Mouse (Mus musculus) thymus, postnatal 36 days (tissue): ENCODE results near the gene Dnaaf2.
A peak's percentile ranks its signal among the peaks of the same experiment; 100 is the strongest.

Experiments used
- DNase-seq, 2 experiments: peaks; one replicate each; pipeline ENCODE4 v3.0.0; 2022; ENCODE audit warnings: mixed read lengths in 2 of 2

Gene Dnaaf2

DNA sequence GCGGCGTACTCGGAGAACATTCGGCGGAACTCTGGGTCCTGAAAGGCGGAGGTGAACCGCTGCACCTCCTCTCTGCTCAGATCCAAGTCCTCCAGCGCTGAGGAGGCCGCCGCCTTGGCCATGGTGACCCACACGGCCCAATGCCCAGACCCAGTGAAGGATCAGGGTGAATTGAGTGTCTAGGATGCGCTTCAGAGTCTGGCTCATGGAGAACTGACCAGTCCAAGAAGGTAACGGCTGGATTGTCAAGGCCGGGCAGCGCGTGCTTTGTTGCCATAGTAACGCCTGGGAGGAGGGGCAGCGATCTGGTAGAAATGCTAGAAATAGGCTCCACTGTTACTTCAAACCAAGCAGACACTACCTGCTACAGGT lies at the start of gene Dnaaf2:
Gene Dnaaf2, minus strand, starts transcription at position 266 of the 372 bp plus-strand sequence.
- DNase-seq, result peak in 1 of 2 experiments; percentile 52

GRCm38 (mm10) chr12:69241771-69242431 lies 43.7 kb upstream of the Dnaaf2 start:
- DNase-seq, result peak; percentile 49 to 53

DNA sequence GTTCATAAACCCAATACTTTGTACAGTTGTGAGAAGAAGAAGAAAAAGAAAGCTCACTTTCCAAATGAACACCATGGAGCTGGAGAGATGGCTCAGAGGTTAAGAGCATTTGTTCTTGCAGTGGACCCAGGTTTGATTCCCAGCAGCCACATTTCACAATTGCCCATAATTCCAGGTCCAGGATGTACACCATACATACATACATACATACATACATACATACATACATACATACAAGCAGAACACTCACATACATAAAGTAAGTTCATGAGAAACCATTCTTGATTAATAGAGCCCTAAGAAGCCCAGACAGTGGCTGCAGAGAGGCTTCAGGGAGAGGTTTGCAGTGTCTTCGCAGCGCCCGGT lies 43.2 kb upstream of the Dnaaf2 start:
- DNase-seq, result no peak

DNA sequence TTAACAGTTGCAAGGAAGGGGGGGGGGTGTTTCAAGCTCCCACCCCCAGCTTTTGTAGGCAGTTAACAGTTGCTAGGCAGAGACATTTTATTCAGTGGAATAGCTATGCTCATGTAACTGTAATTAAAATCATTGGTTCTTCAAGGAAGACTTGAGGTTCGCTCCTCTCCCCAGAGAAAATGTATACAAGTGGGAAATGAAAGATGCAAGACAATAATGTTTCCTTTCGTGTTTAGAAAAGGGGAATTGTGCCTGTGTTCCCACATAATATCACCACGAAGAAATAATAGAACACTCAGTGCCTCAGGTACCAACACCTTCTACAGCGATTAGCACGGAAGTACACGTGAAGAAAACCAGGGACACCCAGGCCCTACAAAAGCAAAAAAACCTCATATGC lies 42.6 kb upstream of the Dnaaf2 start, which contains the start of gene Klhdc1:
Gene Klhdc1, plus strand, starts transcription at position 301 of the 400 bp plus-strand sequence.
- DNase-seq, result no peak

- no peak for DNase-seq
Measured at GRCm38 (mm10) chr12:69238284-69238683, 40.1 kb upstream of the Dnaaf2 start.

GRCm38 (mm10) chr12:69235782-69236181 lies 37.6 kb upstream of the Dnaaf2 start:
- no peak for DNase-seq

DNA sequence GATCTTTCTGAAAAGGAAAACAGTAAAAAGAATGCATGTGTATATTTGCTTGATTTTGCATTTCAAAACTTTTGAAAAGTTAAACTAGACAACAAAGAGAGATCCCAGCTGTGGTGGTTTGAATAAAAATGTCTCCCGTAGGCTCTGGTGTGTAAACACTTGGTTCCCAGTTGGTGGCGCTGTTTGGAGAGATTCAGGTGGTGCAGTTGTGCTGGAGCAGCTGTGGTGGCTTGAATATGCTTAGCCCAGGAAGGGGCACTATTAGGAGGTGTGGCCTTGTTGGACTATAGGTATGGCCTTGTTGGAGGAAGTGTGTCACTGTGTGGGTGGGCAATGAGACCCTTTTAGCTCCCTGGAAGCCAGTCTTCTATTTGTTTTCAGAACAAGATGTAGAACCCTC lies 31.0 kb upstream of the Dnaaf2 start:
- DNase-seq, result peak; percentile 19 to 26

DNA sequence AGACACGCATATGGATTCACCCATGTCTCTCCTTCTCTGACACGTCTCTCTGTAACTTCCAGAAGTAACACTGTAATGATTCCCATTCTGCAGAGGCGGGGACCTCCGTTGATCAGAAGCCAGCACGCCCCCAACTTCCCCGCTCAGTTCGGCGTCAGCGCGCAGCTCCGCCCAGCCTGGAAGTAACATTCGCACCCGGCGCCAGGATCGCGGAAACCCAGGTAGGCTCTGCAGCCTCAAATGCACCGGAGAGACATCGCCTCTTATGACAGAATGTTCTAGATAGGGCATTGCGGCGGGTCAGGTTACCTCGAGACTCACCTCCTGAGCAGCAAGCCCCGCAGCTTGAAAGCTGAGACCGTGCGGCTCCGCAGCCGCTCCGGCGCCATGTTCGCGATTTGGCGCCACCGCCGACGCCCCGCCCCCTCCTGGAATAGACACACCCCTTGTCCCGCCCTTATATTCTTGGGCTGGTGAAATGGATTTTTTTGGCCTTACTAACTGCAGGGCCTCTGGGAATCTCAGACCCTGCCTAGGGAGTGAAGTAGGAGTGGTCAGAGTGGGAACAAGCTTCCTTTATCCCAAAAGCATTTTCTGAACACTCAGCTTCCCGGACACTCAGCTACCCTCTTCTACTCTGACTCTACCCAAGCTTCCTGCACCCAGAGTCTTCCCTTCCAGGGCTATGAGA lies 29.7 kb upstream of the Dnaaf2 start, which contains the start of gene Pole2:
Gene Pole2, minus strand, starts transcription at position 420 of the 691 bp plus-strand sequence.
- DNase-seq, result peak; percentile 82 to 88

DNA sequence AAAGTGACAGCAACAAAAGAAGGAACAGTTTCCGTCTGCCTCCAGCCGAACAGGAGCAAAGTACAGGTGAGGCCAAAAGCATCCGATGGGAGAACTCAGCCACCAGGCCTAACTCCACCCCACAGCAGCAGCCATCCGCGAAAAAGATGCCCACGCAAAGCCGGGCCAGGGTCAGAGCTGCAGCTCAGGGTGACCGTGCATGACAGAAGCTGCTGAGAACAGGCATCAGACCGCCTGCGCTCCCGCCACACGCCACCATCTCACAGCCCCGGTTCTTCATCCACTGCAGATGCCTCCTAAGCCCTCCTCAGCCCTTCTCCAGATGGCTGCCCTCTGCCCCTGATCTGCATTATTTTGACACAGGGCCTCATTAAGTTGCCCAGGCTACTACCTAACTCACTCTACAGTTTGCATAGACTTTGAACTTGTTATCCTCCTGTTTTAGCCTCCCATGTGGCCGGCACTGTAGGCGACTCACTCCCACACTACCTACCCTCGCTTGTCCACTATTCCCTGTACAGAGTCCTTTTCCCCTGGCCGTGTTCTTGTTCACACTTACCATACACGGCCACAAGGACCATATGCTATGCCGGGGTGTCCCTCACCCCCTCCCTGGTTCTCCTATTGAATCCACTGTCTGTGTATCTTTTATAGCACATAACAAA lies 22.5 kb upstream of the Dnaaf2 start:
- DNase-seq, result no peak

DNA sequence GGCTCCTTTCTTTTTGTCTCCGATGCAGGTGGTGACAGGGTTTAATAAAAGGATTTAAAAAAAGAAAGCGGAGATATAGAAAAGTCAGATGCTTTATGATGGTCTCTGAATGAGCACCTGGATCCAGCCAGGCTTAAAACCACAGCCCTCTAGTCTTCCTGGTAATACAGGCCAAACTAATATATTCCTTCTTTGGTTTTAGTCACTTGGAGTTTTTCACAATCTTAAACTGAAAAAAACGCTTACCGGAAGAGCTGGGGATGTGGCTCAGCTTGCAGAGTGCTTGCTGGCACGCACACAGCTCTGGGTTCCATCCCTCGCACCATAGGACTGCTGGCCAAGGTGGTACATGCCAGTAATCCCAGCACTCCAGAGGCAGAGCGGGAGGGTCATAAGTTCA lies 18.4 kb upstream of the Dnaaf2 start:
- DNase-seq, result no peak

DNA sequence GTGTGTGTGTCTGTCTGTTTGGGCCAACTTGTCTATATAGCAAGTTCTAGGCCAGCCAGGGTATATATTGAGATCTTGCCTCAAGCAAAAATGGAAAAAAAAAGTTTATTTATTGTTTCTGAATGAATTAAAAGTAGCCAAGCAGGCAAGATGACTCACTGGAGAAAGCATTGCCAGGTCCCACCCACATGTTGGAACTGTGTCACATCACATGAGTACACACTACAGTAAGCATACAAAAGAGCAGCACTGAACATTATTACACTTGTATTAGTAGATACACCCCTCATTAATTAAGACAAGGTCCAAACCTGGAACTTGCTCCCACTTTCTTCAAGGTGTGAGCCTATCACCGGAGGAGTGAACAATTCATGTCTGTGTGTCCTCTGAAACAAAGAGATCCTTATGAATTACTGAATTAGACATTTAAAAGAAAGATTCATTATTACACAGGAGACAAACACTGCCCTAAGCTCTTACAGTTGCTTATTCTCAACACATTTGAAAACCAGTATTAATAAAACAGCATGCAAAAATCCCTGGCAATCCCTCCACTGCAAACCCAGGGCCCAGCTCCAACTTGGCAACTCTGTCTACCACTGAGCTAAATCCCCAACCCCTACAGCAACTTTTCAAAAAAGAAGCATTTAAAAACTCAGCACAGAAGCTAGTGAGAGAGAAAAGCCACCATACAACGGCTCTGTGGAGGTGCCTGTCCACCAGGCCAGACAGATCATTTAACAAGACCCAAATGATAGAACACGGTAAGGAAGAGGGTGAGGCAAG lies 17.0 kb upstream of the Dnaaf2 start:
- DNase-seq, result no peak

DNA sequence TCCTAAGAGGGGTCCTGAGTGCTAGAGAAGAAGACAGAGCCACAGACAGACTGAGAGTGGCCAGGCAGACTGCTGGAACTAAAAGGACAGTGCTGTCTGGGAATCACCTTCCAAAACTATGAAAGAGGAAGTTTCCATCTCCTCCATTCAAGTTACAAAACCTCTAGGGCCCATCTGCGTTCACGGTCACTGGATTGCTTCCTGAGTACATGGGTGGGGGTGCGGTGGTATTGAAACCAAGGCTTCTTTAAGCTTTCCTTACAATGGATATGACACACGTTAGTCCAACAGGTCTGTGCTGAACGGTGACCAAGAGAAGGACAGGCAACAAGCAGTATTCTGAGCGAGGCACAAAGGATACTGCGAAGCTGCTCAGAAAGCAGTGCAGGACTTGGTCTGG lies 16.2 kb upstream of the Dnaaf2 start:
- no peak for DNase-seq

DNA sequence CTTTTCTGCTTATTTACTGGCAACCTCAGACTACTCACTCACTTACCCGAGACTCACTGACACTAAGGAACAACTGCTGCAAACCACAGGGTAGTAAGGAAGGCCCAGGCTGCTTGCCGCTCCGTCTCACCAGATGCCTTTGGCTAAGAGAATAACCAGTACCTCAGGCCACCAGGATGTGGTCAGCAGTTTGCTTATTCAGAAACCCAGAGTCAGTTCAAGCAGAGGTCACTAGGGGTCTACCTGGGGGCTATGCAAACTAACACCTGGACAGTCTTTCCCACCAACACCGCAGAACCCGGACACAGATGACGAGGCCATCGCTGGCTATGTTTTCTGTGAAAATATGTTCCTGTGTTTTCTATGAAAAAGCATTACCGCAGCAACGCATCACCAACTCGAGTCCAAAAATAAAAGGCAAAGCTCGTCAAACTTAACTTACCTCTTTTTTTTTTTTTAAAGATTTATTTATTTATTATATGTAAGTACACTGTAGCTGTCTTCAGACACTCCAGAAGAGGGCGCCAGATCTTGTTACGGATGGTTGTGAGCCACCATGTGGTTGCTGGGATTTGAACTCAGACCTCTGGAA lies 15.1 kb upstream of the Dnaaf2 start:
- DNase-seq, result no peak

DNA sequence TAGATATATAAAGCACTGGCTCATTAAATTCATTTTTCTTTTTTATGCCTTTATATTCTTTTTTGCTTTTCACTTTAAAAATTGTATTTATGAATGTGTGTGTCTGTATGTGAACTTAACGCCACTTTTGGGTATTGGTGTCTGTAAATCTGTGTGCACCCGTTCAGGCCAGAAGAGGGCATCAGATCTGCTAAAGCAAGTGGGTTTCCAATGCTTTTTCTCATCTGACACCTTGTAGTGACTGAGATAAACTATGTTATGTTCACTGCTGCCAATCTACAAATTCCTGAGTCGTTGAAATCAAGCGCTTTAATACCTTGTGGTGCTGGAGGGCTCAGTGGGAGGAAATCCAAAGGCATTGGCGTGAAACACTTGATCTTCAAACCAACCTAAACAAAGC lies 12.8 kb upstream of the Dnaaf2 start:
- peak in 1 of 2 experiments; percentile 6 for DNase-seq

GRCm38 (mm10) chr12:69210056-69210979 lies 12.1 kb upstream of the Dnaaf2 start:
- no peak for DNase-seq

GRCm38 (mm10) chr12:69208520-69208919 lies 10.3 kb upstream of the Dnaaf2 start:
- no peak for DNase-seq

DNA sequence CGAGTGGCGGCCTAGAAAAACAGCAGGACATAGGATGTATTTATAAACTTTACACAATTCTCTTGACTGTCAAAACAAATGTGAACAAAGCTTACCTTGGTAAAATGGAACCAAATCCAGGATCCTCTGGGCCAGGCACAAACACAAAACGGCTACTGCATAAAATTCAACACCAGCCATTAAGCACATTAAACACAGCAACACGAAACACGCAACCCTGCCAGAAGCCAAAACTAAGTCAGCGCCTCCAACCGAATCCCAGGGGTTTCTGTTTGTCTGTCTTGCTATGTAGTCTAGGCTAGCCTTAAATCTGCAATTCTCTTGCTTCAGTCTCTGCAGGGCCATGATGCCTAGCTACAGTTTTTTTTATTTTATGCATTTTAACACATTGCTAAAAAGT lies 9.7 kb upstream of the Dnaaf2 start:
- no peak for DNase-seq

DNA sequence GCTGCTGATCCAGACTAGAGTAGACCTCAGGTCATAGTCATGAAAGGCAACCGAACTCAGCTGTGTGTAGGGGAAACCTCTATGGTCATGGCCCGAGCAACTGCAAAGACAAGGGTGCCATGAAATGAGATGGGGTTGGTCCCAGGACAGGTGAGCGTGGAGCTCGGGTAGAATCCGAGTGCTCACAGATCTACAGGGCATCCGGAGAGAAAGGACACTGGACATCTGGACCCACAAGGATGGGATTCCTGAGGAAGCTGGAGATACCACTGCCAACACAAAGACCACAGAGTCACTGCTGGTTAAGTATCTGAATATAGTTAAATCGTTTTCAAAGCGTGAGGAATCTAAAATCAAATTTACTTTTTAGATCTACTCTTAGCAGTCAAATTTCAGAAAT lies 9.2 kb upstream of the Dnaaf2 start:
- DNase-seq, result no peak

DNA sequence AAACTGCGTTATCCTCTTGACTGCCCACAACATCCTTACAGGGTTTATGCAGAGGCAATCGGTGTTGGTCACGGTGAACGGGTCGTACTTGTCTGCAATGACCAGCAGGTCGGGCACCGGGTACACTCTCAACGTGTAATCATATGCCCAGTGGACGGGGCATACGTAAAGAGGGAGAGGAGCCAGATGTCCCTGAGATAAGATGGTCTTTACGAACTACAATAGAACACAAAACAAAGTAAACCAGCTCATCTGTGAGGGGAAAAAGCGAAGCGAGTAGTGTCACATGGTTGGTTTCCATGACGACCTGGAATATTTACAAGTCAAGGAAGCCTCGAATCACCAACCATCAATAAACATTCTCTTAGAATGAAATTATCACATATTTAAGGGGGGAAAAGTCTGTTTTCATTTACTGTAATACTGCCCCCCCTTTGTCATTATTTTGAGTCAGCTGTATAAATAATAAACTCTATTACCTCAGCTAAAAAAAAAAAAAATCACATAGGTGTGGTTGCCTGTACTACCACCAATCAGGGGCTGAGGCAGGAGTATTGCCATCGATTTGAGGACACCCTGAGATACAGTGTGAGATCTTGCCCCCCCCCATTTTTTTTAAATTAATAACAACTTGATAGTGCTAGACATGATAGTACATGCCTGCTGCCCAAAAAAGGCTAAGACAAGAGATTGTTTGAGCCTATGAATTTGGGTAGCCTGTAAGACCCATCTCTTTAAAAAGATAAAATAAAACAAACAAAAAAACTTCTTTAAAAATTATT lies 6.0 kb upstream of the Dnaaf2 start, which contains the start of gene Gm49384:
Gene Gm49384, minus strand, starts transcription at position 216 of the 782 bp plus-strand sequence.
- no peak for DNase-seq

GRCm38 (mm10) chr12:69198985-69199384 lies 756 bp upstream of the Dnaaf2 start:
- DNase-seq, result no peak
